Mouse (Mus musculus): ENCODE data around the gene Tefm. TPM values are rescaled to one million over a fixed set of nuclear protein-coding genes. Genes with fewer than 3 reads are reported as not detected.
"Not testable (repeated sequence)": the region's sequence is repeated elsewhere in the genome, so short reads cannot be mapped to it uniquely, and the experiment has no call there.

Gene Tefm
- polyA plus RNA-seq, 1 experiment from 2014 or later: 16.3 TPM

DNA sequence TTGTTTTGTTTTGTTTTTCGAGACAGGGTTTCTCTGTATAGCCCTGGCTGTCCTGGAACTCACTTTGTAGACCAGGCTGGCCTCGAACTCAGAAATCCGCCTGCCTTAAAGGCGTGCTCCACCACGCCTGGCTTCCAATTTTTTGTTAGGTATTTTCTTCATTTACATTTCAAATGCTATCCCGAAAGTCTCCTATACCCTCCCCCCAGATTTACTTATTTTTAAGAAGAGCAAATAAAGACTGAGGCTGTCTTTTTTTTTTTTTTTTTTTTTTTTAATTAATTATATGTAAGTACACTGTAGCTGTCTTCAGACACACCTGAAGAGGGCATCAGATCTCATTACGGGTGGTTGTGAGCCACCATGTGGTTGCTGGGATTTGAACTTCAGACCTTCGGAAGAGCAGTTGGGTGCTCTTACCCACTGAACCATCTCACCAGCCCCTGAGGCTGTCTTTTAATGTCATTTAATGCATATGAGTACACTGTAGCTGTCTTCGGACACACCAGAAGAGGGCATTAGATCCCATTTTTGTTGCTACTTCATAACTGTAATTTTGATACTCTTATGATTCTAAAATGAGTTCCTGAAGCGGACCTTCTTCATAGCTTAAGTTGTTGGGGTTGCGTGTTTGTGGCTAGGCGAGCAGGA is 41.2 kb upstream of the Tefm start:
- H3K27me3 ChIP-seq (replicated peaks; ENCODE audit: control insufficient read depth, insufficient read depth, low read length); H3K36me3 ChIP-seq (ENCODE audit: control insufficient read depth, insufficient read depth); H3K9me3 ChIP-seq (ENCODE audit: control insufficient read depth); H3K4me1 ChIP-seq (replicated peaks; ENCODE audit: control insufficient read depth, insufficient read depth, low read length): not testable (repeated sequence)
- Histone ChIP-seq H3K27ac (ENCODE audit: low read depth, low read length) (peak overlapping the region; percentile 92; the same call in 1 of the 2 replicates), H3K9ac (ENCODE audit: low read depth, low read length) (peak overlapping the region; percentile 80), H3K4me2 (replicated peaks; ENCODE audit: low read depth) (peak overlapping the region; percentile 79), H3K4me3 (ENCODE audit: low read depth, low read length) (peak overlapping the region; percentile 88)
- WGBS: 41% methylated on average over 12 of the region's 12 CpGs
- TF ChIP-seq CTCF (IDR thresholded peaks at IDR 0.05; ENCODE audit: low read depth): peak; percentile 62
- peak; percentile 61 for ATAC-seq

GRCm38 (mm10) chr11:80181021-80181749 is 39.2 kb upstream of the Tefm start:
- TF ChIP-seq CTCF (IDR thresholded peaks at IDR 0.05; ENCODE audit: low read depth): peak; percentile 45
- H3K4me1 ChIP-seq (replicated peaks; ENCODE audit: control insufficient read depth, insufficient read depth, low read length): 0 out of 2 replicates have a peak, but pooled peaks cover 4% of the 10 kb centered on the region
- no peak overlapping the region for H3K9ac ChIP-seq (ENCODE audit: low read depth, low read length)
- H3K9me3 ChIP-seq (ENCODE audit: control insufficient read depth): no peaks in the 10 kb centered on the region
- H3K4me3 ChIP-seq (ENCODE audit: low read depth, low read length): no peak overlapping the region
- H3K36me3 ChIP-seq (ENCODE audit: control insufficient read depth, insufficient read depth): no peaks in the 10 kb centered on the region
- 65% methylated on average over 5 of the region's 5 CpGs for WGBS
- H3K4me2 ChIP-seq (replicated peaks; ENCODE audit: low read depth): no peak overlapping the region
- no peak for ATAC-seq
- H3K27ac ChIP-seq (ENCODE audit: low read depth, low read length): no peak overlapping the region
- no peaks in the 10 kb centered on the region for H3K27me3 ChIP-seq (replicated peaks; ENCODE audit: control insufficient read depth, insufficient read depth, low read length)

GRCm38 (mm10) chr11:80178316-80178715 is 36.3 kb upstream of the Tefm start:
- Histone ChIP-seq H3K4me2 (replicated peaks; ENCODE audit: low read depth) (no peak overlapping the region), H3K36me3 (ENCODE audit: control insufficient read depth, insufficient read depth) (no peaks in the 10 kb centered on the region), H3K27ac (ENCODE audit: low read depth, low read length) (no peak overlapping the region), H3K9me3 (ENCODE audit: control insufficient read depth) (no peaks in the 10 kb centered on the region), H3K4me1 (replicated peaks; ENCODE audit: control insufficient read depth, insufficient read depth, low read length) (no peaks in the 10 kb centered on the region), H3K9ac (ENCODE audit: low read depth, low read length) (no peak overlapping the region), H3K27me3 (replicated peaks; ENCODE audit: control insufficient read depth, insufficient read depth, low read length) (no peaks in the 10 kb centered on the region), H3K4me3 (ENCODE audit: low read depth, low read length) (no peak overlapping the region)
- no peak for ATAC-seq
- 79% methylated on average over 8 of the region's 8 CpGs for WGBS
- TF ChIP-seq CTCF (IDR thresholded peaks at IDR 0.05; ENCODE audit: low read depth): no peak

DNA sequence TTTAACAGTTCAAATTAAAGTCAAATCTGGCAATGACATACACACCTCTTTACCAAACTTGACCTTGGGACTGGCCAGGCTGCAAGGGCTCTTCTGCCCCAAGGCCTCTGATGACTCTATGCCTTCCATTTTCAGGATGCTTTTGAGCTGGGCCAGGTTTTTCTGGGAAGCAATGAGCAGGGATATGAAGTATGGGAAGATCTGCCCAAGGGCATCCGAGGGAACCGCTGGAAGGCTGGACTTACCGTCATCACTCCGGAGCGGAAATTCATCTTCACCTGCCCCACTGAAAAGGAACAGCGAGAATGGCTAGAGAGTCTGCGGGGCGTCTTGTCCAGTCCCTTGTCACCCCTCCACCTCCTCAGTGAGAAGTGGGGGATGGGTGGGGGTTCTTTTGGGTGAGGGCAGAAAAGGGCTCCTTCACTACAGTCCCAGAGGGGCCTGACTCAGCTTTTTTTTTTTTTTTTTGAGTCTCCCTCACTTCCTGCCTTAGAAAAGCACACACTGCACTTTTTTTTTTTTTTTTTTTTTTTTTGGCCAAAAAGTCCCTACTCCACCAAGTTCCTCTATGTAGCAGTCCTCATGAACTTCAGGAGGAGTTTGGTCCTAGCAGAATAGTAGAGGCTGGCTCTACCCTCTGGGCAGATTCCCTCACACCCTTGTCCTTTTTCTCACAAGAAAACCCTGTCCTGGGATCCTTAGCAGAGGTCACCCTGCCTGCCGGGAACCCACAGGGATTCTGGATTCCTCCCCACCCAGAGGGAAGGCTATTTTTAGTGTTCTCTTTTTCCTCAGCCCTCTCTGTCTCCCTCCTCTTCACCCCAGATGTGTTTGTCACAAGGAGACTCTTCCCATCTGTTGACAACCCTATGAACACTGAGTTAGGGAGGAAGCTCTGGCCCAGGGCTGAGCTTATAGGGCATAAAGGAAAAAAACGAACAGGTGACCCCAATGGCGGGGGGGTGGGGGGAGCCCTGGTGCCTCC is 35.2 kb upstream of the Tefm start:
- Histone ChIP-seq H3K9me3 (ENCODE audit: control insufficient read depth) (no peaks in the 10 kb centered on the region), H3K9ac (ENCODE audit: low read depth, low read length) (no peak overlapping the region), H3K4me1 (replicated peaks; ENCODE audit: control insufficient read depth, insufficient read depth, low read length) (no peaks in the 10 kb centered on the region), H3K27ac (ENCODE audit: low read depth, low read length) (no peak overlapping the region), H3K4me2 (replicated peaks; ENCODE audit: low read depth) (no peak overlapping the region), H3K4me3 (ENCODE audit: low read depth, low read length) (no peak overlapping the region), H3K36me3 (ENCODE audit: control insufficient read depth, insufficient read depth) (no peaks in the 10 kb centered on the region), H3K27me3 (replicated peaks; ENCODE audit: control insufficient read depth, insufficient read depth, low read length) (no peaks in the 10 kb centered on the region)
- WGBS: 79% methylated on average over 11 of the region's 11 CpGs
- ATAC-seq: no peak
- no peak for TF ChIP-seq CTCF (IDR thresholded peaks at IDR 0.05; ENCODE audit: low read depth)

DNA sequence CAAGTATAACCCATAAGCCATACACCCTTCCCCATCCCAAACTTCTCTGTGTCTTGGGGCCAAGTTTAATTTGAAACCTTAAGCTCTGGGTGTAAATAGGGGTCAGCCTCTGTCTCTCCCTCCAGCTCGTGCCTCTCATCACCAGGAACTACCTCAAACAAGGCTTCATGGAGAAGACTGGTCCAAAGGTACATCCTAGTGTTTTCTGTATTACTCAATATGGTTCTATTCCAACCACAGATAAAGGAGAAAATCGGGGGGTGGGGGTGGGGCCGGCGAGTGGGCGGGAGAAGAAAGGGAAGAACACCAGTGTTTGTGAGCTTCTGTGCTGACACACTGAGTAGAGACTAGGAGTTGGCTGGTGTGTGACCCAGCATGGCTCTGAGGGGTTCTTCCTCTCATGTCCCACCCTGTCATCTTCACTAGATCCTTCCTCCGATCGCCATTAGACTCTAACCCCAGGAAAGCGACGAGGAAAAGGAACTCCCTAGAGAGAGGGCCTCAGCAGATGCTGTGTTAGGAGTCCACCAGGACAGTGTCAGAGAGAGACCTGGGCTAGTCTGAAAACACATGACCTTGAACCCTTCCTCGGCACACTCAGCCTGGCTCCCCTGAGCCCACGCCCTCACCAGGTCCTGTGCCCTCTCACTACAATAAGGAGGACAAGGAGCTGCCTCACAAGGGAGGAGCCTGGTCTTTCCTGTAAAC is 32.1 kb upstream of the Tefm start:
- Histone ChIP-seq H3K36me3 (ENCODE audit: control insufficient read depth, insufficient read depth) (no peaks in the 10 kb centered on the region), H3K9me3 (ENCODE audit: control insufficient read depth) (no peaks in the 10 kb centered on the region), H3K27ac (ENCODE audit: low read depth, low read length) (peak overlapping the region; percentile 57), H3K27me3 (replicated peaks; ENCODE audit: control insufficient read depth, insufficient read depth, low read length) (no peaks in the 10 kb centered on the region), H3K4me2 (replicated peaks; ENCODE audit: low read depth) (no peak overlapping the region), H3K9ac (ENCODE audit: low read depth, low read length) (no peak overlapping the region), H3K4me3 (ENCODE audit: low read depth, low read length) (no peak overlapping the region), H3K4me1 (replicated peaks; ENCODE audit: control insufficient read depth, insufficient read depth, low read length) (no peaks in the 10 kb centered on the region)
- WGBS: 54% methylated on average over 11 of the region's 11 CpGs
- ATAC-seq: peak; percentile 23
- no peak for TF ChIP-seq CTCF (IDR thresholded peaks at IDR 0.05; ENCODE audit: low read depth)

All from intestine, postnatal 0 days (tissue).